Mouse (Mus musculus) neural tube, embryonic 15.5 days (tissue): ENCODE data around the gene Errfi1. TPM values are rescaled to one million over a fixed set of nuclear protein-coding genes. Genes with fewer than 3 reads are reported as not detected.
A peak's percentile ranks its signal among the peaks of the same experiment; 100 is the strongest.

ENCODE experiments used
- ATAC-seq: fragments of 200-750 bp; cut with Nextera tagmentation; 2 replicates; pipeline ENCODE4 v1.8.0; 2017; ENCODE audit warnings: mild to moderate bottlenecking, moderate TSS enrichment, moderate library complexity; ENCODE audit not compliant: low FRiP score
- H3K27ac ChIP-seq: fragments of 300-500 bp; sonication (generic); replicated peaks from 2 replicates; pipeline ENCODE4 v1.5.1; 2015; ENCODE audit warnings: mild to moderate bottlenecking, inconsistent platforms
- H3K27me3 ChIP-seq: fragments of 300-500 bp; sonication (generic); replicated peaks from 2 replicates; pipeline ENCODE4 v1.6.1; 2015; ENCODE audit warnings: inconsistent platforms
- H3K36me3 ChIP-seq: fragments of 300-500 bp; sonication (generic); 2 replicates; pipeline ENCODE4 v1.6.1; 2015; ENCODE audit warnings: inconsistent platforms
- H3K4me1 ChIP-seq: fragments of 300-500 bp; sonication (generic); 2 replicates; pipeline ENCODE4 v1.6.1; 2015; ENCODE audit warnings: inconsistent platforms
- H3K4me2 ChIP-seq: fragments of 300-500 bp; sonication (generic); 2 replicates; pipeline ENCODE4 v1.6.1; 2015; ENCODE audit warnings: inconsistent platforms, mild to moderate bottlenecking, moderate library complexity
- H3K4me3 ChIP-seq: fragments of 300-500 bp; sonication (generic); replicated peaks from 2 replicates; pipeline ENCODE4 v1.5.1; 2015; ENCODE audit warnings: mild to moderate bottlenecking, inconsistent platforms
- H3K9ac ChIP-seq: fragments of 300-500 bp; sonication (generic); replicated peaks from 2 replicates; pipeline ENCODE4 v1.6.1; 2015; ENCODE audit warnings: mild to moderate bottlenecking, inconsistent platforms
- H3K9me3 ChIP-seq: fragments of 300-500 bp; sonication (generic); replicated peaks from 2 replicates; pipeline ENCODE4 v1.6.1; 2016; ENCODE audit warnings: inconsistent platforms
- WGBS: fragments of 180-500 bp; shearing (Covaris S2); methylation state at CpG from one replicate; pipeline ENCODE4 v1.1.7; 2015; ENCODE audit warnings: mixed read lengths; 5-methylcytosine and 5-hydroxymethylcytosine counted together
- polyA plus RNA-seq: library from polyadenylated mRNA; unstranded; fragments of >200 nt; fragmentation: Nextera tagmentation; extraction: Ambion mirVana; gene quantifications from 2 replicates; pipeline ENCODE4 v1.2.1, GENCODE M21; 2015

Gene Errfi1
- polyA plus RNA-seq, 1 experiment from 2014 or later: 57.4 TPM

- H3K27me3 ChIP-seq: no peaks in the 10 kb centered on the region
- H3K36me3 ChIP-seq: 0 out of 2 replicates have a peak, but pooled peaks cover 5% of the 10 kb centered on the region
- H3K4me2 ChIP-seq: no peak overlapping the region
- no peaks in the 10 kb centered on the region for H3K4me1 ChIP-seq
- H3K9ac ChIP-seq: no peak overlapping the region
- 90% methylated on average over 5 of the region's 5 CpGs for WGBS
- H3K27ac ChIP-seq: no peak overlapping the region
- no peak for ATAC-seq
- H3K4me3 ChIP-seq: no peak overlapping the region
- peaks cover 21% of the 10 kb centered on the region for H3K9me3 ChIP-seq
These were observed 28.9 kb downstream of the Errfi1 start for GRCm38 (mm10) chr4:150882632-150883031.

GRCm38 (mm10) chr4:150887903-150888302 is 34.2 kb downstream of the Errfi1 start:
- Histone ChIP-seq H3K4me3 (no peak overlapping the region), H3K27me3 (no peaks in the 10 kb centered on the region), H3K4me1 (peaks cover 14% of the 10 kb centered on the region; the same call in 1 of the 2 replicates), H3K9me3 (no peaks in the 10 kb centered on the region), H3K9ac (no peak overlapping the region), H3K27ac (no peak overlapping the region), H3K4me2 (no peak overlapping the region), H3K36me3 (no peaks in the 10 kb centered on the region)
- ATAC-seq: no peak
- WGBS: 81% methylated on average over 5 of the region's 5 CpGs

GRCm38 (mm10) chr4:150888492-150888891 is 34.8 kb downstream of the Errfi1 start:
- H3K4me3 ChIP-seq: no peak overlapping the region
- H3K9ac ChIP-seq: no peak overlapping the region
- ATAC-seq: no peak
- WGBS: 88% methylated on average over 4 of the region's 4 CpGs
- H3K4me2 ChIP-seq: no peak overlapping the region
- H3K27ac ChIP-seq: no peak overlapping the region
- H3K27me3 ChIP-seq: no peaks in the 10 kb centered on the region
- H3K4me1 ChIP-seq: peaks cover 14% of the 10 kb centered on the region; the same call in 1 of the 2 replicates
- no peaks in the 10 kb centered on the region for H3K9me3 ChIP-seq
- no peaks in the 10 kb centered on the region for H3K36me3 ChIP-seq

- Histone ChIP-seq H3K4me3 (no peak overlapping the region), H3K27ac (no peak overlapping the region), H3K9ac (no peak overlapping the region), H3K4me2 (peak overlapping the region; percentile 33), H3K36me3 (no peaks in the 10 kb centered on the region), H3K4me1 (peaks cover 14% of the 10 kb centered on the region; the same call in 1 of the 2 replicates), H3K9me3 (no peaks in the 10 kb centered on the region), H3K27me3 (no peaks in the 10 kb centered on the region)
- ATAC-seq: no peak
- WGBS: 31% methylated on average over 20 of the region's 20 CpGs
These were observed 35.7 kb downstream of the Errfi1 start for GRCm38 (mm10) chr4:150889273-150889954.

- H3K27me3 ChIP-seq: no peaks in the 10 kb centered on the region
- no peak overlapping the region for H3K27ac ChIP-seq
- H3K4me2 ChIP-seq: peak overlapping the region; percentile 33
- peaks cover 14% of the 10 kb centered on the region; the same call in 1 of the 2 replicates for H3K4me1 ChIP-seq
- no peak overlapping the region for H3K9ac ChIP-seq
- no peaks in the 10 kb centered on the region for H3K36me3 ChIP-seq
- H3K4me3 ChIP-seq: no peak overlapping the region
- 53% methylated on average over 13 of the region's 13 CpGs for WGBS
- no peaks in the 10 kb centered on the region for H3K9me3 ChIP-seq
- ATAC-seq: no peak
These were observed 36.2 kb downstream of the Errfi1 start for GRCm38 (mm10) chr4:150889955-150890315.

GRCm38 (mm10) chr4:150891308-150891707 is 37.6 kb downstream of the Errfi1 start:
- H3K4me3 ChIP-seq: no peak overlapping the region
- peaks cover 1% of the 10 kb centered on the region; the same call in 1 of the 2 replicates for H3K36me3 ChIP-seq
- H3K4me1 ChIP-seq: peaks cover 14% of the 10 kb centered on the region; the same call in 1 of the 2 replicates
- no peak overlapping the region for H3K4me2 ChIP-seq
- no peaks in the 10 kb centered on the region for H3K9me3 ChIP-seq
- H3K27ac ChIP-seq: no peak overlapping the region
- no peaks in the 10 kb centered on the region for H3K27me3 ChIP-seq
- ATAC-seq: no peak
- no peak overlapping the region for H3K9ac ChIP-seq
- 79% methylated on average over 5 of the region's 5 CpGs for WGBS

GRCm38 (mm10) chr4:150894718-150895501 is 41.2 kb downstream of the Errfi1 start:
- Histone ChIP-seq H3K9ac (no peak overlapping the region), H3K27me3 (no peaks in the 10 kb centered on the region), H3K4me2 (no peak overlapping the region), H3K9me3 (no peaks in the 10 kb centered on the region), H3K4me3 (no peak overlapping the region), H3K27ac (no peak overlapping the region), H3K36me3 (peaks cover 29% of the 10 kb centered on the region), H3K4me1 (0 out of 2 replicates have a peak, but pooled peaks cover 6% of the 10 kb centered on the region)
- WGBS: 66% methylated on average over 7 of the region's 8 CpGs
- no peak for ATAC-seq

GRCm38 (mm10) chr4:150896896-150897624 is 43.3 kb downstream of the Errfi1 start:
- H3K27me3 ChIP-seq: no peaks in the 10 kb centered on the region
- H3K36me3 ChIP-seq: peaks cover 48% of the 10 kb centered on the region
- no peak overlapping the region for H3K9ac ChIP-seq
- no peak overlapping the region for H3K4me2 ChIP-seq
- no peak for ATAC-seq
- H3K9me3 ChIP-seq: no peaks in the 10 kb centered on the region
- 92% methylated on average over 26 of the region's 26 CpGs for WGBS
- no peak overlapping the region for H3K4me3 ChIP-seq
- H3K4me1 ChIP-seq: no peaks in the 10 kb centered on the region
- H3K27ac ChIP-seq: no peak overlapping the region

- Histone ChIP-seq H3K9ac (no peak overlapping the region), H3K9me3 (no peaks in the 10 kb centered on the region), H3K27ac (no peak overlapping the region), H3K36me3 (peaks cover 65% of the 10 kb centered on the region), H3K27me3 (no peaks in the 10 kb centered on the region), H3K4me2 (no peak overlapping the region), H3K4me1 (no peaks in the 10 kb centered on the region), H3K4me3 (no peak overlapping the region)
- 61% methylated on average over 13 of the region's 13 CpGs for WGBS
- peak; percentile 45; the same call in 1 of the 2 replicates for ATAC-seq
These were observed 45.1 kb downstream of the Errfi1 start for GRCm38 (mm10) chr4:150898716-150899365.

GRCm38 (mm10) chr4:150900486-150900885 is 46.8 kb downstream of the Errfi1 start:
- Histone ChIP-seq H3K4me1 (no peaks in the 10 kb centered on the region), H3K9ac (no peak overlapping the region), H3K4me3 (no peak overlapping the region), H3K27ac (no peak overlapping the region), H3K9me3 (no peaks in the 10 kb centered on the region), H3K36me3 (peaks cover 77% of the 10 kb centered on the region), H3K4me2 (no peak overlapping the region), H3K27me3 (no peaks in the 10 kb centered on the region)
- ATAC-seq: no peak
- 90% methylated on average over 13 of the region's 13 CpGs for WGBS

GRCm38 (mm10) chr4:150901651-150902050 is 47.9 kb downstream of the Errfi1 start:
- H3K4me1 ChIP-seq: no peaks in the 10 kb centered on the region
- no peaks in the 10 kb centered on the region for H3K27me3 ChIP-seq
- H3K9me3 ChIP-seq: no peaks in the 10 kb centered on the region
- no peak overlapping the region for H3K4me2 ChIP-seq
- H3K4me3 ChIP-seq: no peak overlapping the region
- H3K27ac ChIP-seq: no peak overlapping the region
- H3K36me3 ChIP-seq: peaks cover 78% of the 10 kb centered on the region
- ATAC-seq: no peak
- WGBS: 54% methylated on average over 9 of the region's 9 CpGs
- H3K9ac ChIP-seq: no peak overlapping the region
